Mouse (Mus musculus) CD4-positive, CD25-positive, alpha-beta regulatory T cell, adult 2 months (primary cell): ENCODE measurements around the gene Eefsec.

Source experiments
- DNase-seq: peaks from one replicate; pipeline ENCODE4 v3.0.0-alpha.2; 2012; ENCODE audit warnings: low read depth, low spot score

The Eefsec gene

GRCm38 (mm10) chr6:88260645-88261044 lies 185.7 kb downstream of the Eefsec start:
- DNase-seq, result no peak

DNA sequence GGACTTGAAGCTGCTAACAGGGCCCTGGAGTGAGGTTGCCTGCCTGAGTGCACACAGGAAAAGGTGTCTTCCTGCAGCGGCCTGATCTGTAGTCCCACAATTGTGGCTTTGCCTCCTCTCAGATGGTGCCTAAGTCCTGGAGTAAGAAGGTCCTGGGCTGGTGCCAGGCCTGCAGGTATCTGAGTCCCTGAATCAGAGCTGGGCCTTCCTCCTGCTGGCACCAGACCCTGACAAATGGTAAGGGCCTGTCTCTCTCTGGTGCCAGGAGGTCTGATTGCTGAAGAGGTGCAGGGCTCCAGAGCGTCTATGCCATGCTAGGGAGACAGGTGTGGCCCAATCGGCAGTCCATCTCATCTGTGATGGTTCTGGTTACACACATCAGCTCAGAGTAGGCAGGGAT lies 186.7 kb downstream of the Eefsec start:
- no peak for DNase-seq

GRCm38 (mm10) chr6:88255435-88255834 lies 190.9 kb downstream of the Eefsec start:
- DNase-seq, result no peak

DNA sequence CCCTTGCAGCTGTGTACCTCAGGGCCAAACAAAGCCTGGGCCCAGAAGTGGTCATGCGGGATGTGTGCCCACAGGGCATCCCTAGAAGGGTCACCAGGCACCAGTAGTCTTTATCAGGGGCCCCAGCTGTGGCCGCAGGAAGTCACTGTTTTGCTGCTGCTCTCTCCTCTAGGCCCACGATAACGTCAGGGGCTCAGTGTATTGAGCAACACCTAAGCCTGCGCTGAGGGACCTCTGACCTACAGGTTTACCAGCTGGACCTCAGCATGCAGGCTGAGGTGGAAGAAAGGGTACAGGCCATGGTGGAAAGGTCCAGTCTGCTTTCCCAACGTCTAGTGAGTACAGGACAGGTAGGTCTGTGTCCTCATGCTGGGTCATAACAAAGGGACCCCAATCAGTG lies 192.3 kb downstream of the Eefsec start:
- no peak for DNase-seq

GRCm38 (mm10) chr6:88251798-88252478 lies 194.4 kb downstream of the Eefsec start:
- DNase-seq, result no peak

GRCm38 (mm10) chr6:88251396-88251795 lies 194.9 kb downstream of the Eefsec start:
- DNase-seq, result no peak

DNA sequence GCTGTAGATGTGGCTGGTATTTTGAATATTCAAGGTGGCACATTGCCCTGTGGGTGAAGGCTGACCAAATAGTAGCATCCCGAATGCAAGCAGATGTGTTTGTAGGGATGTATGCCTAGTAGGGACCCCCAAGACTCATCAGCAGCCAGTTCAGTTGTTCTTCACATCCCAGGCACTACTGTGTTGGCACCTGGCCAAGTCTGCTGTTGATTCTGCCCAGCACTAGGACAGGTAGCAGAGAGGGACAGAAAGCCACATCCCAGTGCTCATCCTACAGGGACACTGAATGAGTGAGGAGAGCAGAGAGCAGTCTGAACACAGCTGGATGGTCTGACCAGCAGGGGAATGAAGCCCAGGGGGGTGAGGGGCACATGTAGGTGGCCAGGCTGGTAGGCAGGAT lies 197.1 kb downstream of the Eefsec start:
- DNase-seq, result peak; percentile 5

DNA sequence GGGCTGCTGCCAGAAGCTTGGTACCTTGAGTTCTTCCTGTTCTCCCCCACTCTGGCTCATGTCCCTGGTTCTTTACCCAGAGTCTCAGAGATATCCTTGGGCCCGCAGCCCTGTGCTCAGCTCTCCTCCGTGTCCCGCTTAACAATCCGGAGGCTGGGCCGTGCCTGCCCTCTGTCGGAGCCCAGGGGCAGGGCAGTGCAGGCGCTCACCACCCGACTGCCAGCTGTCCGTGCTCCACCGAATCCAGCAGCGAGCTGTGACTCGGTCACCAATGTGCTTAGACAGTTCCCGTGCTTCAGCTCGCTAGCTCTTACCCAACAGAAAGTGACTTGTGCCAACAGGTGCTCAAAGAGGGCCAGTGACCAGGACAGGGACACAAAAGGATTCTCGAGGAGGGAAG lies 203.7 kb downstream of the Eefsec start:
- DNase-seq, result peak; percentile 19

DNA sequence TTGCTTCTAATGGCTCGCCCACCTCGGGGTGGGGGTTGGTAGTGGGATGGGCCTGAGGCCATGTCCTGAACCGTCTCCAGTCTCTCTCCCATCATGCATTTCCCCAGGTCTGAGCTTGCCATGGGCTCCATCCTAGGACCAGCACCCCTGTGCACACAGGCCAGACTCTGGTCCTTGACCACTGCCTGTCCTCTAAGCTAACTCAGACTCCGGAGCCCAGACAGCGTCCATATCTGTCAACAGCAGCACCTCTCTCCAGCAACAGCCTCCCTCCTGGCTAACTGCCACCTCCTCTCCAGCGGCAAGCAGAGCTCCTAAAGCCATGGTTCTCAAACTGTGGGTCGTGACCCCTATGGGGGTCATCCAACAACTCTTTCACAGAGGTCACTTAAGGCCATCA lies 209.8 kb downstream of the Eefsec start:
- DNase-seq, result no peak

DNA sequence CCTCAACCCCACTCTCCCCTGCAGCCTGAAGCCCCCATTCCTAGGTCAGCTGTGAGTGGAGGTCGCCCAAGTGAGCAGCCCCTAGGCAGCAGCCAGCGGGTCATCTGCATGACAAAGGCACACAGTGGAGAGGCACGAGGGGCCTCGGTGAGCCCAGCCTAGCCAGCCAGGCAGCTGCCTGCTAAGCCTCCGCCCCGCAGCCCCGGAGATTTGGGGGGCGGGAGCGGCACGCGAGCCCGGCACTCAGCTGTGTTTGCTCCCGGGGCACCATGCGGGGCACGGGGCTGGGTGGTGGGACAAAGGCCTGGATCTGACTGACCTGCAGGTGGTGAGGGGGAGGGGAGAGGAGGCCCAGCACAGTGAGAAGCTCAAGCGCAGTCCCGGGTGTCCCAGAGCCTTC lies 210.4 kb downstream of the Eefsec start:
- DNase-seq, result no peak

DNA sequence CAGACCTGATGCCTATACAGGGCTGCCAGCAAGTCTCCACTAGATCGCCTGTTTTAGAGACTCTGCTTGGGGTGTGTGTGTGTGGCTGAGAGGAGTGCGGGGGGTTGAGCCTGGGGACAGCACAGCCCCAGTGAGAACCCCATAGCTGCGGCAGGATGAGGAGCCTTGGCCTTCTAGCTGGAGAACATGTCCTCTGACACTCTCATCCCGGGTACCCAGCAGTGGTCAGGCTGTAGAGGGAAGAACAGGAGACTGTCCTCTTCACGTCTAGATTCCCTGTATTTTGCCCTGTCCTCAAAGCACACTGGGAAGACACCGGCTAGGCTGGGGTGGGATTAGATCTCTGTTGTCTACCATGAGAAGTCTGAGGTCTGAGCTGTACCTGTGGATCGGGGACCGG lies 210.9 kb downstream of the Eefsec start:
- DNase-seq, result no peak

DNA sequence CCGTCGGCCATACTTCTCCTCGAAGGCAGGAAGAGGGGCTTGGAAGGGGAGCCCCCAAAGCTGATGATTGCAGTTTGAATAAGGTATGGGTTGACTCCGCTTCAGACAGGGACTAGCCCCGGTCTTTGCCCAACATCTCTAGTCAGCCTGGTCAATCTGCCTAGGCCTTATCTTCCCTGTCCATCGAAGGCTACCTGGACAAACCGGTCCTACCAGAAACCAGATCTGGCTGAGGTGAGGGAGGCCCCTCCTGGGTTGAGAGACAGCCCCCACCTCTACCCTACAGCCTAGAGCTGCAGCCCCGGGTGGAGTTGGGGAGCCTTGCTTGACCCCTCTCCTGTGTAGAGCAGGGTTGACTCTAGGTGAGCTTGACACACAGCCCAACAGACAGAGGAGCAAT lies 212.3 kb downstream of the Eefsec start:
- DNase-seq, result no peak

DNA sequence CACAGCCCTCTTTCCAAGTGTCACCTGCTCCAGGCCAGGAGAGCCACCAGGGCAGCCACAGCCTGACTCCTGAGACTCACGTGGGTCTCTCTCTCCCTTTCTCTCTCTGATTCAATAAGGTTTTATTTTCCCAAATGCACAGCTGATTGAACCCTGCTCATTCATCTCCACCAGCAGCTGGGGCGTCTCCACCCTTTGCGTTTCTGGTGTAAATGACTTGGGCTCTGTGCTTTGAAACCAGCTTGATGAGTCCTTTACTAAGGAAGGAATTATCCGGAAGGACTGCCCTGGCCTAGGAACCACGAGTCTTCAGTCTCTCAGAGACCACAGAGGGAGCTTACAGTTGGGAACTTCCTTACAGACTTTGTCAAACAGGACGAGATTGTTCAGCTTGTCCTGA lies 214.1 kb downstream of the Eefsec start:
- DNase-seq, result no peak

DNA sequence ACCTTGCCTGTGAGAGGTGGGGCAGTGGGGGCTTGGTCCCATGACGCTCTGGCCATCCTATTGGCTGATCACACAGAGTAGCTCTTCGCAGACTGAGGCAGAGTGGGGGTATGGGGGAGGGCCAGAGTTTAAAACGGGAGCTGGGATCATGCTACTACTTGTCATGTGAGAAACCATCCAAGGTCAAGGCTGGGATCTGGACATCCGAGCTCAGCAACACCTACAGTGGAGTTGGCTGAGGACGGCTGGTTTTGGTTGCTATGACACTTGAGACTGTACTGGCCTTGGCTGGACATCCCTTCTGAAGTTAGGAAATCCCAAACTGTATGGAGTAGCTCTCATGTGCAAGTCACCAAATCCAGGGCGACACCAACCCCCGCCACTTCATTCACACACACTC lies 214.5 kb downstream of the Eefsec start:
- no peak for DNase-seq

DNA sequence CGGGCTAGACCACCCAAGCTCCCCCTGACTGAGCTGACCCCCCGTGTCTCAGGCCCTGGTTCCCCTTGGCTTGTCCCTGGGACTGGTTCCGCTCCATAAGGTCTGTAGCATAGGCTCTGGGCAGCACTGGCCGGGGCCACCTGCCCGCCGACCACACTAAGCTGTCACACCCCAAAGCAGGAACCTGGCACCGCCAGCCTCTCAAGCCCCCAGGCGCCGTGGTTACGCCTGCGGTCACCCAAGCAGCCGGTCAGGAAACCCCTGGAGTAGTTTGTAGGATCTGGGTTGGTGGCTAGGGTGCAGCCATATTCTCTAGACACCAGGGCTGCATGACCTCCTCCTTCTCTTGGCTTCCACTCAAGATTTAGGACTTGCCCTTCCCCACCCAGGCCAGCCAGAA lies 217.1 kb downstream of the Eefsec start:
- no peak for DNase-seq

DNA sequence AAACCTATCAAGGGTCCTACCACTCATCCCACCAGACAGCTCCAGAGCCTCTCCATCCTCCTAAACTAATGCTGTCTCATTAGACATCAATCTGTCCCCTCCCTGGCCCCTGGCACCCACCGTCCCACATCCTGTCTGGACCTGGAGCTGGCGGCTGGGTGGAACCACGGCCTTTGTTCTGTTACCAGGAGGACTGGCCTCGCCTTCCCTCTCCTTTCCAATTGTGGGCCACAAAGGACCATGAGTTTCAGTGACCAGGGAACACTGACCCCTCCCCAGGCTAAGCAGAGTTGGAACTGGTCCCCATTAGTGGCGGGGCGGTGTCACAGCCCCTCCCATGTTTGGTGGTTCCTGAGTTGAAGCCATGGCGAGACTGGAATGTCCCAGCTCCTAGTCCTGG lies 218.8 kb downstream of the Eefsec start:
- no peak for DNase-seq

DNA sequence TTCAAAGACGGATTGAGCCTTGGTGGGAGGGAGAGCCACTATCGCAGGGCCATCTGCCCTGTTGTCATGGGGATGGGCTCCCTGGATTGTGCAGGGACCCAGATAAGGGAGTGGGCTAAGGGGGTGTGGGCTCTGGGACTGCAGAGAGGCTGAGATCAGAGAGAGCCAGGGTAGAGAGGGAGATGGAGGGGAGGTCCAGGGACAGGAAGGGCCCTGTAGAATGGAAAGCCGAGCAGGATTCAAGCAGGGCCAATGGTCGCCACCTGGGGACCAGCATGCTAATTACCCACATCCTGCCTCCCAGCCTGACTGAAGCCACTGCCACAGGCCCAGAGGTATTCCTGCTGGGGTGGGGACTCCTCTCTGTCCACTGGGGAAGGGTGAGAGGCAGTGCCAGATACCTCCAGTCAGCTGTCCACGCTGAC lies 219.8 kb downstream of the Eefsec start:
- no peak for DNase-seq

- DNase-seq, result no peak
These were observed 224.4 kb downstream of the Eefsec start, which contains the start of gene Dnajb8 for GRCm38 (mm10) chr6:88221968-88222367. Gene Dnajb8 (plus strand): TSS chr6:88222268.

GRCm38 (mm10) chr6:88219094-88219493 lies 227.2 kb downstream of the Eefsec start:
- no peak for DNase-seq

- no peak for DNase-seq
These were observed 230.1 kb downstream of the Eefsec start for GRCm38 (mm10) chr6:88216199-88216598.

GRCm38 (mm10) chr6:88215797-88216196 lies 230.5 kb downstream of the Eefsec start:
- no peak for DNase-seq

- DNase-seq, result no peak
These were observed 236.2 kb downstream of the Eefsec start for GRCm38 (mm10) chr6:88210182-88210581.

GRCm38 (mm10) chr6:88209453-88209852 lies 236.9 kb downstream of the Eefsec start:
- DNase-seq, result no peak

GRCm38 (mm10) chr6:88208321-88208720 lies 238.0 kb downstream of the Eefsec start:
- no peak for DNase-seq
